Mouse (Mus musculus): ENCODE measurements around the gene Kcmf1.

- TF ChIP-seq POLR2A (IDR thresholded peaks at IDR 0.05; ENCODE audit: insufficient read length, low read depth) (no peak), MAX (IDR thresholded peaks at IDR 0.05; ENCODE audit: low read depth) (no peak), MYOG (IDR thresholded peaks at IDR 0.05; ENCODE audit: control insufficient read depth in 1 of 3, insufficient read depth in 1 of 3, insufficient read length in 2 of 3, low read depth in 2 of 3) (no peak)
These were observed 74.6 kb downstream of the Kcmf1 start for GRCm38 (mm10) chr6:72824971-72825737.
